Mouse (Mus musculus): Measurements from ENCODE around the gene Fam189b.

GRCm38 (mm10) chr3:89159211-89159610, 23.7 kb upstream of the Fam189b start:
- TF ChIP-seq CTCF (IDR thresholded peaks at IDR 0.05; ENCODE audit: low read depth, low read length): no peak
- TF ChIP-seq POLR2A (IDR thresholded peaks at IDR 0.05; ENCODE audit: insufficient read depth, low read length): no peak
- TF ChIP-seq EP300 (IDR thresholded peaks at IDR 0.05; ENCODE audit: insufficient read depth, low read depth, low read length): no peak
